Mouse (Mus musculus): ENCODE data around the gene Gm10491.

Gm10491 gene

DNA sequence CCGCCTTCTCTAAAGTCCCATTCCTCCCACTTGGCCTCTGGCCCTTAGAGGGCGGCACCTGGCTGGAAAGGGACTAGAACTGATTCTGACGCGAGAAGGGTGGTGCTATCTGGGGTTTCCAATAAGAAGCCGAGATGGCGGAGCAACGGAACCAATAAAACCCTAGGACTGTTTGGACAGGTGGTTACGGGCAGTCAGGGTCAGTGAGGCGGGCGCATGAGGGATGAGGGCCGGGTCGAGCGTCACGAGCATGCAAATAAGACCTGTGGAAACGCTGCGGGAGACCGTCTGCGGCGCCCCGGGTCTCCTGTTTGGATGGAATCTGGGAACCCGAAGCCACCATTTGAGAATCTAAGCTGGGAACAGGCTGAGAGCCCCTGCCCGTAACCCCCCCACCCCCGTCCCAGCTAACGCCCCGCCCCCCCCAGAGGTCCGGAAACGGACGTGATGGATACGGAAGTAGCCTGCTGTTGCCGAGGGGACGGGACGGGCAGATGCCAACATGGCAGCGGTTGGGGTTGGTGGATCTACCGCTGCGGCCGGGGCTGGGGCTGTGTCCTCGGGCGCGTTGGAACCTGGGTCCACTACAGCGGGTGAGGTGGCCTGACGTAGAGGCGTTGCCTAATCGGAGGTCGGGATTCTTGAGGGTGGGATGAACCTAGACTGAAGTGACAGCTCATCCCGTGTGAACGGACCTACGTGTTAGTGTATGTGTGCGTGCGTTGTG is 23.6 kb downstream of the Gm10491 start, which contains the start of gene Slc35a2:
Gene Slc35a2, plus strand, starts transcription at position 188 of the 727 bp plus-strand sequence.
- DNase-seq (ENCODE audit: extremely low spot score, low read depth, low spot score) = peak; percentile 63

GRCm38 (mm10) chrX:7879819-7880218 is 27.8 kb downstream of the Gm10491 start:
- DNase-seq (ENCODE audit: extremely low spot score, low read depth, low spot score) = no peak

DNA sequence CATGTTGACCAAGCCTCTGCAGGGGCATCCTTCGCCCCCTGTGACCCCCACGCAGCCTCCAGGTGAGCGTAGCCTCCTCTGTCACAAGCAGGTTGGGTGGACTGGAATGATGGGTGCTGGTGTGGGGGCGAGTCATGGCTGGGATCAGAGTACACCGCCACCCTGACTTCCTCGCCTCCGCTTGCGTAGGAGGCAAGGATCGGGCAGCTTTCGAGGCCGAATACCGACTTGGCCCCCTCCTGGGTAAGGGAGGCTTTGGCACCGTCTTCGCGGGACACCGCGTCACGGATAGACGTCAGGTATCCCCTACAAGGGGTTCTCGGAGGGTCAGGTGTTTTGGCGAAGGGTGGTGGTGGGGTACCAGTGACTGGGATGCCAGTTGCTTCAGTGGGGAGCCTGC is 29.1 kb downstream of the Gm10491 start:
- DNase-seq (ENCODE audit: extremely low spot score, low read depth, low spot score) = no peak

GRCm38 (mm10) chrX:7878007-7878419 is 29.6 kb downstream of the Gm10491 start, which contains the start of gene Pim2:
Gene Pim2 (plus strand): TSS chrX:7878262.
- DNase-seq (ENCODE audit: extremely low spot score, low read depth, low spot score) = no peak

GRCm38 (mm10) chrX:7869826-7870225 is 37.8 kb downstream of the Gm10491 start:
- DNase-seq (ENCODE audit: extremely low spot score, low read depth, low spot score) = no peak

GRCm38 (mm10) chrX:7868506-7868905 is 39.1 kb downstream of the Gm10491 start:
- DNase-seq (ENCODE audit: extremely low spot score, low read depth, low spot score) = no peak

DNA sequence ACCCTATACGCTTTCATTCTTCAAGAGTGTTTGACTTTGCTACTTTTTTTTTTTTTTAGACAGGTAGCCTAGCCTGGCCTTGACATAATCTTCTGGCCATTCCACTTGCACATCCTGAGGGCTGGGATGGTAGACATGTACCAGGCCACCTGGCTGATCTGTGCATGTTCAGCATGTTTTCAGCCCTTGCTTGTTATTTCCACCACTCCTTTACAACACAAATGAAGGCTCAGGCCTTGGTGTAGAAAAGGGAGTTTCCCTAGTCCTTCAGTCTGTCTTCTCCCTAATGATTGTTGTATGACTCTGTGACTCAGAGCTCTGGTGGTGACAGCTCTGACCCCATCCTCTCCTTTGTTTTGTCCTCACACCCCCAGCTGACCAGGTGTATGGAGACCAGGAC is 40.5 kb downstream of the Gm10491 start:
- no peak for DNase-seq (ENCODE audit: extremely low spot score, low read depth, low spot score)

- DNase-seq (ENCODE audit: extremely low spot score, low read depth, low spot score) = no peak
Measured at GRCm38 (mm10) chrX:7865786-7866185, 41.8 kb downstream of the Gm10491 start.

DNA sequence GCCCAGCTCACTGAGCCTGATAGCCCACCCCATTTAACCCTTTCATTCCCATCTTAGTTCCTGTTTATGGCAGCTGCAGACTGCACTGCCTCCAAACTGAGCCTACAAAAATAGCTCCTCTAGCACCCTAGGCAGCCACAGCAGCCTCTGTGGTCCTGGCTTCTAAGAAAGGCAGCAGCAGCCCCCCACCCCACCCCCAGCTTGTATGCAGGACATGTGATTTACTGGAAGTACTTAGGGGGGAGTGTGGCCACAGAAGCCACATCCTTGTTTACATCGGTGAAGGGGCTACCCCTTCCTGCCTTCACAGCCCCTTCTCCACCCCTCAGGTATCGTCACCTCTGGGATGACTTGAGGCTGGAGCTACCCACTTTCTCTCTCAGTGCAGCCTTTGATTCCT is 42.3 kb downstream of the Gm10491 start:
- DNase-seq (ENCODE audit: extremely low spot score, low read depth, low spot score) = no peak

- no peak for DNase-seq (ENCODE audit: extremely low spot score, low read depth, low spot score)
Measured at GRCm38 (mm10) chrX:7864551-7864950, 43.1 kb downstream of the Gm10491 start.

- DNase-seq (ENCODE audit: extremely low spot score, low read depth, low spot score) = no peak
Measured at GRCm38 (mm10) chrX:7863181-7863580, 44.5 kb downstream of the Gm10491 start.

DNA sequence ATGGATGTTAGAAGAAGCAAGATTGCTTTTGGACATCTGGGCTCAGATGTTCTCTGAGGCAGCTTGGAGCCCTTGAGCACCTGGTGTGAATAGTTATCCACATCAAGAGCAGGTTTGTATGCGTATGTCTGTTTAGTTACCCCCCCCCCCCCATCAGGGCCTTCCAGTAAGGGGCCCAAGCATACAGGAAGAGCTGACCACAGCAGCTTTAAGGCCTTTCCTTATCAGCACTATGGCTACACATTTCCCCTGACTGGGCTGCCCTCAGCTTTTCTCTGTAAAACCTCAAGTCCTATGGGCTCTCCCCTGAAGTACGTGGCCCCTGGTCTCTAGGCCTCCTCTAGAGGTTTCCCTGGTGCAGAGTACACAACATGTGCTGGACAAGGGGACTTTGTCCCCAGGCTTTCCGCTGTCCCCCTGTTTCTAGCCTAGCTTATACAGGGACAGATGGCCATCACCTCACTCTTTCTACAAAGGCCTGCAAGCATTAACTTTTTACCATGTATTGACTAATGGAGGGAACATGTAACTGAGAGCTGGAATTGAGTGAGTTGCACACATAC is 48.4 kb downstream of the Gm10491 start:
- no peak for DNase-seq (ENCODE audit: extremely low spot score, low read depth, low spot score)

Measured in hindlimb bud, embryonic 11.5 days (tissue).